Mouse (Mus musculus): ENCODE measurements around the gene Kcnj4. TPM values are rescaled to one million over a fixed set of nuclear protein-coding genes. Genes with fewer than 3 reads are reported as not detected.

Kcnj4 gene
- not detected for polyA plus RNA-seq (2017; shearing (Covaris generic))

DNA sequence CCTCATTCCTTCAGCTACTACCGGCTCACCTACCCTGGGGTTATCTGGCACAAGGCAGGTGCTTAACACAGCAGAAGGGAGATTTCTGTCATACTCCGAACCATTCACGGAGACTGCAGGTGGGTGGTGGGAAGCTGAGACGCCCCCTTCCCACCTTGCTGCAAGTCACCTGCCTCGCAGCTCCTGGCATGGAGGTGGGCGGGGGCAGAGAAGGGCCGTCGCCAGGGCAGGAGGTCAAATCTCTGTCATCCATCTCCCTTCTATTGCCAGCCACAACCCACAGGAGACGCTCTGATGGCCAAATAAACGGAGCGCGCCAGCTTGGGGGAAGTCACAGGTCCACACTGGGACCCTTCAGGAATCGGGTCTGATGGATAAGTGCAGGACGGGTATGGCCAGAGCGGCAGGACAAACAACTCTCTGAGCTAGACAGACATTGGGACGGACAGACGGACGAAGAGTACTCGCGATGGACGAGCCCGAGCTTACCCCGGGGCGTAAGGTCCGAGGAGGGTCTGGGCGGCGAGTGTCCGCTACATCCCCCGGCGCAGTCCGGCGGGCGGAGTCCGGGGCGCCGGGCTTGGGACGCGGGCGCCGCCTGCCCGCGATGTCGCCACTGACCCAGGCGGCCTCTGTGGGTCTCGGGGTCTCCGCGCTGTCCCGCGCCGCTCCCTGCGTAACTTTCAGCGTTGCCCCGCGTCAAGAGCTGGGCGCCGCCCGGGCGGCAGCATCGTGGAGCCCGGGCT, at the start of gene Kcnj4:
Gene Kcnj4 (minus strand): TSS at position 535 of the 746 bp plus-strand sequence.

DNA sequence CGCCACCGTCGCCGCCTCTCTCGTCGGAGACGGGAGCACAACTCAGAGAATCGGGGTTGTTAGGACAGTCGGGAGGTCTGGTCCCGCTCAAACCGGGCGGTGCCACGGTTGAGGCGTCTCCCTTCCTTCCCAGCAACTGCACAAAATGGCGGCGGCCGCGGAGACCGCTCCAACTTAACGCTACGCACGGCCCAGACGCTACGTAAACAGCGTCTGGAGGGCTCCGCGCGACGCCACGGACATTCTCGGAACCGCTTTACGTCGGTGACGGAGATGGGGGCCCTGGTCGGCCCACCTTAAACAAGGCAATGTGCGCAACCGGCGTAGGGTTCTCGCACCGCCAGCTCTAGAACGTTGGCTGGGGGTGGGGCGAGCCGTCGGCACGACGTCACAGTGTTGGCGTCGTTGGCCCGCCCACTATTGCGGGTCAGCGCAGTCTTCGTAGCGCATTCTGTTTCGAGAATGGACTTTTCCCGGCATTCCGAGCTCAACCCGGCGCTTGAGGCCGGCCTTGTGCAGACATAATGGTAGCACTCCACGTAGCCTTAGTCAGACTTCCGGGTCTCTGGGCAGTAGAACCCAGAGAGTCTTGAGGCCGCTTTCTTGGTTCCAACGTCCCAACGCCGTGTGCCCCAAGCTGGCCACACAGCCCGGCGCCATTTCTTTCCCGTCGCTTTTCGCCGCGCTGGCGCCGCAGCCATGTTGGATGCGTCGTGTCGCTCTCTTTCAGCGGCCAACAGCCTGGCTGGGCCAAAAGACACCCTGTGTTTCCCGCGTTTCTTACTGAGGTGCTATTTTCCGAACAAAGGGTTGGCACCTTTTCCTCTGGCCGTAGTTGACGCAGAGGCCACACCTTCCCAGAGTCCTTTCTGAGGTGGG, 41.6 kb upstream of the Kcnj4 start, which contains the start of gene Ddx17:
Gene Ddx17 (minus strand): TSS at position 332 of the 879 bp plus-strand sequence.

DNA sequence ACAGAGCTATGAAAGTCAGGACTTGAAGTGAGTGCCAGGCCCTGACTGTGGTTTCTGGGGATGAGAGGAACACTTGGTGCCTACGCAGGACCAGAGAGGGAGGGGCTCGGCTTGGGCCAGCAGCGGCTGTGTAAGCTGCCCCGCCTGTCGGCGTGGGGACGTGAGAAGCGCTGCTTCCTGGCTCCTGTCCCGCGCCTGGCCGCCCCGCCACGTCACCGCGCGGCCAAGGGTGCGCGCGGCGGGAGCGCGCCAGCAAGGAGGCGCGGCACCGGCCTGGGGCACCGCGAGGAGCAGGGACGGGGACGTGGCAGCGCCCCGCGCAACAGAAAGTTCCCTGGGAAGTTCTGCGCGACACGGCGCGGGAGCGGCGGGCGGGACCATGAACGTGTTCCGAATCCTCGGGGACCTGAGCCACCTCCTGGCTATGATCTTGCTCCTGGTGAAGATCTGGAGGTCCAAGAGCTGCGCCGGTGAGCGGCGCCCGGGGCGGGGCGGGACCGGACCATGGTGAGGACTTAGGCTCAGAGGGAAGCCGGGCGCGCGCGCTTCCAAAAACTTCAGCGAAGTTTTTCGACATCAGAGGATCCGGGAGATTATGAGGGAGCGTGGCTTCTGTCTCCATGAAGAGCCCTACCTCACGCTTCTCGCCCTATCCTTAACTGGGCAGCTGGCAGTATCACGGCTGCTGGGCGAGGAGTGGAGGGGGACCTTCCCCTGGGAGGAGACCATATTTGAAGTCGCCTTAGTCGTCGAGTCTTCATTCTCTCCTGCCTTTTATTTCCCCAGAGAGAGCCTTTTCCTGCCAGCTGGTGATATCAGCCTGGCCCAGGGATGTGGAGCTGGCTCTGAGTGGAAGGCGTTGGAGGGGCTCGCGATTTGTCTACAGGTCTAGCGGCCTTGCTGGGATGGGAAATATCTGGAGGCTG, 11.4 kb upstream of the Kcnj4 start, which contains the start of gene Kdelr3:
Gene Kdelr3 (plus strand): TSS at position 241 of the 926 bp plus-strand sequence.

DNA sequence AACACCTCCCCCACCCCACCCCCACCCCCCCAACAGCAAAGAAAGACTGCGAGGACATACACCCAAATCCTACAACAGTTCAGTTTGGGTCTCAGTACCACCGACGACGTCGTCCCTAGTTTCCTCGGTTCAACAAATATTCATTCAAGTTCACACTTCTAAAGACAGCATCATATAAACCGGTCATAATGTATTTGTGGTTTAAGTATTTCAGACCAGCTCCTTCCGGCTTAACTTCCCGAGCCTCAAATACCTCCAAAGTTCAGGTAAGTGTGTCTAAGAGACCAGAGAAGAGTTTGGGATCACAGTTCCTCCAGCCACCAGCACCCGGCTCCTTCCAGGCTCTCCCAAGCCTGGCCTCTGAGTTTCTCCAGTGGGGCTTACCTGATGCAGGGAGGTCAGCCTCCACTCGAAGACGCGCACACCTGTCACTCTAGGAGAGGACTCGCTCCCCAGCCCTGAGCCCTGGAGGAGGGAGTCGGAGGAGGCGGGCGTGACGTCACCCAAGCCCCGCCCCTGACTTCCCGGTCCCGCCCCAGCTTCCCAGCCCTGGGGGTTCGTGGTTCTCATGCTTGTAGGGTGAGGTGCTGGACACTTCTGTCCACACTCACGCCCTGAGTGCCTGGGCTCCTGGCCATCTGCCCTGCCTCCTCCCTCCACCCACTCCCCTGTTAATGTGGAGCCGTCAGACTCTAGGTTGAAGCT, 49.8 kb downstream of the Kcnj4 start, which contains the start of gene Csnk1e:
Gene Csnk1e (minus strand): TSS at position 461 of the 705 bp plus-strand sequence.

Other genes with a start within 250 kb of the Kcnj4 start
- gene Baiap2l2, start 219.7 kb downstream of the Kcnj4 start, polyA plus RNA-seq (2017; shearing (Covaris generic)): 1.4 TPM
- gene Pla2g6, start 176.9 kb downstream of the Kcnj4 start, polyA plus RNA-seq (2017; shearing (Covaris generic)): 15.6 TPM
- gene Maff, start 158.6 kb downstream of the Kcnj4 start, polyA plus RNA-seq (2017; shearing (Covaris generic)): 111 TPM
- 41.1 TPM for gene Tmem184b, start 101.7 kb downstream of the Kcnj4 start, polyA plus RNA-seq (2017; shearing (Covaris generic))
- gene Csnk1e, start 49.7 kb downstream of the Kcnj4 start, polyA plus RNA-seq (2017; shearing (Covaris generic)): 92.8 TPM
- not detected for gene Kdelr3, start 11.2 kb upstream of the Kcnj4 start, polyA plus RNA-seq (2017; shearing (Covaris generic))
- gene Ddx17, start 41.5 kb upstream of the Kcnj4 start, polyA plus RNA-seq (2017; shearing (Covaris generic)): 28.9 TPM
- not detected for gene Dmc1, start 99.9 kb upstream of the Kcnj4 start, polyA plus RNA-seq (2017; shearing (Covaris generic))
- gene Fam227a, start 153.7 kb upstream of the Kcnj4 start, polyA plus RNA-seq (2017; shearing (Covaris generic)): 0.24 TPM
- gene Cby1, start 154.0 kb upstream of the Kcnj4 start, polyA plus RNA-seq (2017; shearing (Covaris generic)): 3.7 TPM
- 160 TPM for gene Tomm22, start 165.6 kb upstream of the Kcnj4 start, polyA plus RNA-seq (2017; shearing (Covaris generic))
- gene Josd1, start 182.7 kb upstream of the Kcnj4 start, polyA plus RNA-seq (2017; shearing (Covaris generic)): 64.5 TPM
- 125 TPM for gene Gtpbp1, start 185.6 kb upstream of the Kcnj4 start, polyA plus RNA-seq (2017; shearing (Covaris generic))
- gene Sun2, start 237.3 kb upstream of the Kcnj4 start, polyA plus RNA-seq (2017; shearing (Covaris generic)): 81.5 TPM